Mouse (Mus musculus): ENCODE data around the gene Erich4. TPM values are rescaled to one million over a fixed set of nuclear protein-coding genes. Genes with fewer than 3 reads are reported as not detected.
"Not testable (repeated sequence)": the region's sequence is repeated elsewhere in the genome, so short reads cannot be mapped to it uniquely, and the experiment has no call there.

The Erich4 gene
- polyA plus RNA-seq, 1 experiment from 2014 or later, result not detected

DNA sequence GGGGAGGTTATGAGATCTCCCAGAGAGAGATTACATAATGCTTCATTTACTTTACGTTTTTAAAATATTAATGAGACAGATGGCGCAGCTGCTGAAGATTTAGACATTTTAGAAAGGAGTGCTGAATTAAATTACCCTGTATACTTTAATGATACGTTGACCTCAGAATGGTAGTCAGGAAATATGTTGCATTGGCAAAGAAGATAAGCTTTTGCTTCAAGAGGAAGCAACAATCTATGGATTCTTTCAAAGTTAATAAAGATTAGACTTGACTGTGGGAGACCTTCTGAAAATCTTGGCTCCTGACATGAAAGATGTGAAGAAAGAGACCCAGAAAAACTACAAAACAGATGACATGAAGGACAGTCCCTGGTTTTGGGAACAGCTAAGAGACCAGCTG is 21.8 kb downstream of the Erich4 start:
- Histone ChIP-seq H3K4me1 (no peaks in the 10 kb centered on the region), H3K36me3 (replicated peaks) (no peaks in the 10 kb centered on the region), H3K27me3 (0 out of 2 replicates have a peak, but pooled peaks cover 3% of the 10 kb centered on the region), H3K4me3 (replicated peaks) (no peak overlapping the region), H3K27ac (no peak overlapping the region), H3K4me2 (no peak overlapping the region), H3K9me3 (no peaks in the 10 kb centered on the region), H3K9ac (no peak overlapping the region)
- ATAC-seq (ENCODE audit: low FRiP score), result no peak
- 83% methylated on average over 3 of the region's 3 CpGs for WGBS

DNA sequence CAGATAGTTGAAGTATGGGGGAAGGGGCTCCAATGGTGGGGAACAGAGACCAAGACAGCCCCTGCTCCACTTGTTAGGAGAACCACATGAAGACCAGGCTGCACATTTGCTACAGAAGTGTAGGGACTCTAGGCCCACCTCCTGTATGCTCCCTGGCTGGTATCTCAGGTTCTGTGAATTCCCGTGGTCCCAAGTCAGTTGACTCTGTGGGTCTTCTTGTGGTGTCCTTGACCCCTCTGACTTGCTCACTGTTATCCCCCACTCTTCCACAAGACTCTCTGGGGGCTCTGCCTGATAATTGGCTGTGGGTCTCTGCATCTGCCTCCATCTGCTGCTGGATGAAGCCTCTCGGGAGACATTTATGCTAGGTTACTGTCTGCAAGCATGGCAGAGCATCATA is 24.5 kb downstream of the Erich4 start:
- Histone ChIP-seq H3K4me2 (no peak overlapping the region), H3K27ac (no peak overlapping the region), H3K9ac (no peak overlapping the region), H3K9me3 (no peaks in the 10 kb centered on the region), H3K36me3 (replicated peaks) (no peaks in the 10 kb centered on the region), H3K4me3 (replicated peaks) (no peak overlapping the region), H3K4me1 (no peaks in the 10 kb centered on the region), H3K27me3 (no peaks in the 10 kb centered on the region)
- WGBS, result 89% methylated on average over 2 of the region's 2 CpGs
- ATAC-seq (ENCODE audit: low FRiP score), result no peak

DNA sequence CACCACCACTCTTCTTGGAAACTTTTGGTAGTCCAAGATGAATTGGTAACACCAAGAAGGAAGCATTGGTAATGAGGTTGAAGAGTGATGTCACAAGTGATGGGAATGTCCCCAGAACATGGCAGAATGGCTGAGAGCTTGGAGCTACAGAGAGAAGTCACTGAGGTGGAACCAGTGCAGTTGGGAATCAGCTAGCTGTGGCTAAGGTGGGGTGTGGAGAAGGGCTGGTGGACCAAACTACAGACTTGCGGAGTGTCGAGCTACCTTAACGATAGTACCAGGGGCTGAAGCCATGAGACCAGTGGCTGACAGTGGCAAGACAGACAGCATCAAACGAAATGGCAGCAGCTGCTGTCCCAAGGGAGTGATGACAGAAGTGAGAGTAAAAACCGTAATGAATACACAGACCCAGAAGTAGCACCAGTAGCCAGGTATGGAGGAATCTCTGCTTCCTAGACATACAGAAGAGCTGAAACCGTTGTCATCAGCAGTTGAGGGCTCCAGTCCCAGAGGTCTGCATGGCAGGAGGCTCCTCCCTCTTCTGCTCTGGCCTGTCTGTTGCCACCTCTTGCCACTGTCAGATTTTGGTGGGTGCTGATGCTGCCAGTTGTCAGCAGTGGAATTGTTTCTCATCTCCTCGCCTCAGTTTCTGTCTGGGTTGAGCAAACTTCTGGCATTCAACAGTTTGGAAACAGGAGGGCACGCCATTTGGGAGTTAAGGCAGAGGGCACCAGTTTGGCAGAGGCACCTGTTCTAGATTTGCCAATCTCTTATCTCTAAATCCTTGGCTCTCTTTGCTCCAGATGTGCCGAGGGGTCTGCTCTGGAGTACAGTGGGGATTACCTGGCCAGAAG is 30.1 kb downstream of the Erich4 start:
- no peaks in the 10 kb centered on the region for H3K36me3 ChIP-seq (replicated peaks)
- H3K27me3 ChIP-seq, result no peaks in the 10 kb centered on the region
- ATAC-seq (ENCODE audit: low FRiP score), result no peak
- no peak overlapping the region for H3K27ac ChIP-seq
- no peak overlapping the region for H3K4me3 ChIP-seq (replicated peaks)
- H3K4me2 ChIP-seq, result no peak overlapping the region
- H3K9ac ChIP-seq, result no peak overlapping the region
- 83% methylated on average over 9 of the region's 9 CpGs for WGBS
- H3K9me3 ChIP-seq, result no peaks in the 10 kb centered on the region
- no peaks in the 10 kb centered on the region for H3K4me1 ChIP-seq

- no peaks in the 10 kb centered on the region for H3K4me1 ChIP-seq
- 89% methylated on average over 5 of the region's 5 CpGs for WGBS
- H3K27me3 ChIP-seq, result no peaks in the 10 kb centered on the region
- no peak for ATAC-seq (ENCODE audit: low FRiP score)
- H3K27ac ChIP-seq, result no peak overlapping the region
- no peaks in the 10 kb centered on the region for H3K36me3 ChIP-seq (replicated peaks)
- no peak overlapping the region for H3K9ac ChIP-seq
- no peak overlapping the region for H3K4me3 ChIP-seq (replicated peaks)
- no peak overlapping the region for H3K4me2 ChIP-seq
- no peaks in the 10 kb centered on the region for H3K9me3 ChIP-seq
These were observed 31.0 kb downstream of the Erich4 start for GRCm38 (mm10) chr7:25584651-25585050.

DNA sequence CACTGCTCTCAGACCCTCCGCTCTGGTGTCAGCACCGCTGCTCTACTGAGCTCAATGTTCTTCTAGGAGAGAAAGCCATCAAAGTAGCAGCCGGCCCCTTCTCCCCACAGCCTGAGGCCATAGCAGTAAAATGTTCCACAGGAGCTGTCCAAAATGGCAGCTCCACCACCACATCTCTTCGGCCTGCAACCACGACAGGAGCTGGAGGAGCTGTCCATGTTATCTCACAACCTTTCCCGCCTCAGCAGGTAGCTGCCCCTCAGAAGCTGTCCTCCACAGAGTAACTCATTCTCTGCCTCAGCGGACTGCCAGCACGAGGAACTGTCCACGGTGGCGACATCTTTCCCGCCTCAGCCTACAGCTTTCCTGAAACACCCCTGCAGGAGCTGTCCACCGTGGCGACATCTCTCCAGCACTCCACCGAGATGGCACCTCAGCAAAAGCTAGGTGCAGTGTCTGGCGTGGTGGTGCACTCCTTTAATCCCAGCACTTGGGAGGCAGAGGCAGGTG is 33.3 kb downstream of the Erich4 start:
- ATAC-seq (ENCODE audit: low FRiP score), result no peak
- Histone ChIP-seq H3K4me1 (no peaks in the 10 kb centered on the region), H3K4me2 (no peak overlapping the region), H3K36me3 (replicated peaks) (no peaks in the 10 kb centered on the region), H3K9me3 (no peaks in the 10 kb centered on the region), H3K27me3 (no peaks in the 10 kb centered on the region), H3K27ac (no peak overlapping the region), H3K9ac (no peak overlapping the region), H3K4me3 (replicated peaks) (no peak overlapping the region)
- 88% methylated on average over 15 of the region's 15 CpGs for WGBS

DNA sequence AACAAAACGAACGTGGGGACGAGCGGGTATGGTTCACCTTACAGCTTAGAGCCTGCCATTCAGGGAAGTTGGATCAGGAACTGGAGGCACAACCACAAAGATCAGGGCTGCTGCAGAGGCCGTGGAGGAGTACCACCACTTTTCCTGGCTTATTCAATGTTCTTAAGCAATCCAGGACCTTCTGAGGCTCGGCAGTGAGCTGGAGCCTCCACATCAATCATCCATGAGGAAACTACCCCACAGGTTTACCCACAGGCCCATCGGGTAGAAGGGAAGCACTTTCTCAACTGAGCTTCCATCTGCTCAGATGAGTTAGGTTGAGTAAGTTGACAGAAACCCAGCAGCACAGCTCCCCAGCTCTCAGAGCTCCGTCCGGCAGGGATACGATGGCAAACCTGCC is 36.3 kb downstream of the Erich4 start:
- Histone ChIP-seq H3K27ac (no peak overlapping the region), H3K9me3 (no peaks in the 10 kb centered on the region), H3K27me3 (no peaks in the 10 kb centered on the region), H3K36me3 (replicated peaks) (no peaks in the 10 kb centered on the region), H3K4me3 (replicated peaks) (no peak overlapping the region), H3K4me1 (peaks cover 7% of the 10 kb centered on the region; the same call in 1 of the 2 replicates), H3K9ac (no peak overlapping the region), H3K4me2 (no peak overlapping the region)
- no peak for ATAC-seq (ENCODE audit: low FRiP score)
- 86% methylated on average over 10 of the region's 10 CpGs for WGBS

- H3K4me2 ChIP-seq; H3K27ac ChIP-seq; H3K4me3 ChIP-seq (replicated peaks); H3K9ac ChIP-seq; ATAC-seq (ENCODE audit: low FRiP score); H3K27me3 ChIP-seq; H3K36me3 ChIP-seq (replicated peaks); H3K9me3 ChIP-seq; H3K4me1 ChIP-seq: not testable (repeated sequence)
- WGBS, result 78% methylated on average over 13 of the region's 14 CpGs
These were observed 38.8 kb downstream of the Erich4 start for GRCm38 (mm10) chr7:25576793-25577437.

DNA sequence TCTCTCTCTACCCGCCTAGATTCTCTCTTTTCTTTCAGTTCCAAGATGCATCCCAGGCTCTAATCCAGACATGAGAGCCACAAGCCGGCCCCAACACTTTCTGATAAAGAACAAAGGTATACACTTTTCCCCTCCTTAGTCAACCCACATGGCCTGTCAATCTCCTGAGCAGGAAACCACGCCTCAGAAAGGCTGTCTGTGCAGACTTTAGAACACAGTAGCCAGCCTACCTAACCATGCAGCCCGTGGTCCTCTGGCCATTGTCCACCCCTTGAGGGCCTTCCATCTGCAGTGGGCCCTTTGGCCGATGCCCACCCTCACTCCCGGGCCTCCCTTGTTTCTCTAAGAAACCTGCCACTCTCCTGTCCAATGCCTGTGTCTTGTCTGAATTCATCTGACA is 39.4 kb downstream of the Erich4 start:
- H3K4me1 ChIP-seq; H3K4me2 ChIP-seq; H3K9ac ChIP-seq; H3K36me3 ChIP-seq (replicated peaks); H3K27me3 ChIP-seq; ATAC-seq (ENCODE audit: low FRiP score); H3K9me3 ChIP-seq; H3K27ac ChIP-seq; H3K4me3 ChIP-seq (replicated peaks): not testable (repeated sequence)
- 51% methylated on average over 6 of the region's 6 CpGs for WGBS

- WGBS, result 17% methylated on average over 8 of the region's 8 CpGs
- no peaks in the 10 kb centered on the region for H3K27me3 ChIP-seq
- peaks cover 7% of the 10 kb centered on the region; the same call in 1 of the 2 replicates for H3K4me1 ChIP-seq
- no peak overlapping the region for H3K27ac ChIP-seq
- H3K4me3 ChIP-seq (replicated peaks), result no peak overlapping the region
- no peaks in the 10 kb centered on the region for H3K36me3 ChIP-seq (replicated peaks)
- H3K9ac ChIP-seq, result no peak overlapping the region
- H3K4me2 ChIP-seq, result no peak overlapping the region
- no peaks in the 10 kb centered on the region for H3K9me3 ChIP-seq
- no peak for ATAC-seq (ENCODE audit: low FRiP score)
These were observed 39.8 kb downstream of the Erich4 start for GRCm38 (mm10) chr7:25575870-25576269.

DNA sequence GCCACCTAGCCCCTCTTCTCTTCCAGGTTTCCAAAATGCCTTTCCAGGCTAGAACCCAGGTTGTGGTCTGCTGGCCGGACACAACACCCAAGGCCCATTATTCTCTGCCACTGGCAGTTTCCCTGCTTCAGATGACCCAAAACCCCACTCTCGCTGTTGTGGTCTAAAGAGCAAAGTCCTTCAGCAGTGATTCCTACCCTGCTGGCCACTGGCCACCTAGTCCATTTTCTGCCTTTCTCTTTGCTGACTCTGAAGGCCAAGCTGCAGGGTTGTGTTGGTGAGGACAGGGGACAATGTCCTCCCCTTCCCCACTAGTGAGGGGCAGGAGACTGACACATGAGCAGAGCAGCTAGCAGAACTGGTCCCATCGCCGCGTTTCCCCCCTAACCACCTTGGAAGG is 40.6 kb downstream of the Erich4 start:
- Histone ChIP-seq H3K9me3 (no peaks in the 10 kb centered on the region), H3K36me3 (replicated peaks) (no peaks in the 10 kb centered on the region), H3K27me3 (no peaks in the 10 kb centered on the region), H3K4me1 (peaks cover 7% of the 10 kb centered on the region; the same call in 1 of the 2 replicates), H3K4me2 (no peak overlapping the region), H3K4me3 (replicated peaks) (no peak overlapping the region), H3K9ac (no peak overlapping the region), H3K27ac (no peak overlapping the region)
- 81% methylated on average over 5 of the region's 5 CpGs for WGBS
- no peak for ATAC-seq (ENCODE audit: low FRiP score)

GRCm38 (mm10) chr7:25573806-25574205 is 41.9 kb downstream of the Erich4 start:
- not testable (repeated sequence) for H3K9ac ChIP-seq; H3K4me1 ChIP-seq; H3K36me3 ChIP-seq (replicated peaks); H3K27ac ChIP-seq; H3K4me3 ChIP-seq (replicated peaks); ATAC-seq (ENCODE audit: low FRiP score); H3K4me2 ChIP-seq; H3K27me3 ChIP-seq; H3K9me3 ChIP-seq
- WGBS, result 78% methylated on average over 5 of the region's 5 CpGs

- Histone ChIP-seq H3K9ac (no peak overlapping the region), H3K4me1 (no peaks in the 10 kb centered on the region), H3K27ac (no peak overlapping the region), H3K4me2 (no peak overlapping the region), H3K4me3 (replicated peaks) (no peak overlapping the region), H3K36me3 (replicated peaks) (no peaks in the 10 kb centered on the region), H3K9me3 (0 out of 2 replicates have a peak, but pooled peaks cover 4% of the 10 kb centered on the region), H3K27me3 (no peaks in the 10 kb centered on the region)
- no peak for ATAC-seq (ENCODE audit: low FRiP score)
- 99% methylated on average over 7 of the region's 7 CpGs for WGBS
These were observed 47.0 kb downstream of the Erich4 start for GRCm38 (mm10) chr7:25568721-25569120.
